Mouse (Mus musculus): Measurements from ENCODE around the gene Prrx2. TPM values are rescaled to one million over a fixed set of nuclear protein-coding genes. Genes with fewer than 3 reads are reported as not detected.

Prrx2 gene
- total and polyA plus RNA-seq, 2 experiments from 2014 or later, result 3.6 to 24.0 TPM

DNA sequence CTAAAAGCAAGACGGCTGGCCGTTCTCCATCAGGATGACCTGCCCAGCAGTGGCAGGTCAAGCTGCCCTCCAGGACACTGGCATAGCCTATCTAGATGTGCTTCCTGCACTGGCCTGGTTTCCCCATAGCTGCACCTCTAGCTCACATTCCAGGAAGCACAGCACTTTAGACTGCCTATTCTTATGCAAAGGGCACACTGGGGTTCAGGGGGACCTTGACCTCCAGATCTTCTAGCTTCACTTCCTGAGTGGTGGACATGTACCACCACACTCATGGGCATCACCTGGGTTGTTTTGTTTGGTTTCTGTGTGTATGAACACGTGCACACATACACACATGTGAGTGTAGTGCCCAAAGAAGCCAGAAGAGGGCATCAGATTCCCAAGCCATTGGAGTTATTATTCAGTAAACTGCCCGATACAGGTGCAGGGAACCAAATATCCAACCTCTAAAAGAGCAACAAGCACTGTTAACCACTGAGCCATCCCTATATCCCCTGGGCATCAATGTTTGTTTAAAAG lies 50.1 kb downstream of the Prrx2 start:
- no peaks in the 10 kb centered on the region for H3K36me3 ChIP-seq (replicated peaks; ENCODE audit: control insufficient read depth, insufficient read depth, low read length)
- 97% methylated on average over 4 of the region's 4 CpGs for WGBS
- ATAC-seq (ENCODE audit: insufficient read depth, low read depth), result no peak

DNA sequence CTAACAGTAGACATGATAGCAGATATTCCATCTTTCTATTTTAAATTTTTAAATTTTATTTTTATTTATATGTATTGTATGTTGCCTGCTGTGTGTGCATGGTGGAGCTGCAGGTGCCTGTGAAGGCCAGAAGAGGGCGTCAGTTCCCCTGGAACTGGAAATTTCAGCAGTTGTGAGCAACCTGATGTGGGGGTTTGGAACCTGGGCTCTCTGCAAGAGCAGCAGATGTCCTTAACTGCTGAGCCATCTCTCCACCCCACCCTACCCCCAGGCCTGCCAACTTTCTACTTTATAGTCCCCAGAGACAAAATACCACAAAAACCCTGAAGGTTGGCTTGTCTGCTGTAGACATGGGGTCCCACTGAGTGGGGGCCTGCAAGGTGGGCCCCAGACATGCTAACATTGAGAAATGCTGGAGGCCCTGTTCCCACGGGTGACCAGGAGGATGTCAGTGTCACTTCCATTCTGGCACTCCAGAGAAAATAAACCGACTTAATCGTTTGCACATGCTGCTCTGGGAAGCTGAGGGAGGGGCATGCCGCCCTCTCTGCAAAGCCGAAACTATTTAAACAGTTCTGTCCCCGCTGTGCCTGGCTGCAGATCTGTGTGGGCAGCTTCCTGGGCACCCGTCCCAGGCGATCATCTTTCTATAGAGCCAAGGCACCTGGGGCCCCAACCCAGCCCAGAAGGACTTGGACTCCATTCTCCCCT lies 50.8 kb downstream of the Prrx2 start:
- WGBS, result 37% methylated on average over 9 of the region's 9 CpGs
- DNase-seq (ENCODE audit: low spot score) (no peak), ATAC-seq (ENCODE audit: insufficient read depth, low read depth) (no peak)

More for the DNA sequence above, 50.1 kb downstream of the Prrx2 start:
- no peaks in the 10 kb centered on the region for H3K9me3 ChIP-seq (replicated peaks; ENCODE audit: control insufficient read depth, low read length)
- no peaks in the 10 kb centered on the region for H3K4me1 ChIP-seq (ENCODE audit: control insufficient read depth, insufficient read depth)
- H3K4me2 ChIP-seq (ENCODE audit: low read depth, low read length), result no peak overlapping the region
- DNase-seq (ENCODE audit: low spot score), result no peak
- TF ChIP-seq EP300 (IDR thresholded peaks at IDR 0.05; ENCODE audit: low read depth) (no peak), CTCF (IDR thresholded peaks at IDR 0.05; ENCODE audit: low read depth) (no peak)
- H3K27ac ChIP-seq (ENCODE audit: low read depth), result no peak overlapping the region
- H3K9ac ChIP-seq (replicated peaks; ENCODE audit: low read depth, low read length), result no peak overlapping the region
- H3K4me3 ChIP-seq (ENCODE audit: low read depth, low read length), result no peak overlapping the region
- no peaks in the 10 kb centered on the region for H3K27me3 ChIP-seq (ENCODE audit: control insufficient read depth, insufficient read depth, low read length)

DNA sequence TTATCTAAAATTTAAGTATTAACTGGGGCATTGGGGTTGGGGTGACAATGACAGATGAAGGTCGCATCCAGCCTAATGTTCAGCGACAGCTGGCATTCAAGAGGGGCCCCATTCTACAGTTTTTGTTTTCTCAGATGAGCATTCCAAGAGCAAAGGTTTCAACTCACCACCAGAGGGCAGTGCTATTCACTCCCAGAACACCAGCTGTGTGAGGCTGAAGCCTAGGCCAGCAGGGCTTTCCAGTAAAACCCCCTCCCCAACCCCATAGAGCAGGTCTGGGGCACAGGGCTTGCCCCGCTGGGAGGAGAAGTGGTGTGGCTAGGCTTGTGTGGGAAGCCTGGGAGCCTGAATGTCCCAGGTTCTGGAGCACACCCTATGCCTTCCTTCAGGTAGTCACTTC lies 56.2 kb downstream of the Prrx2 start:
- H3K36me3 ChIP-seq (replicated peaks; ENCODE audit: control insufficient read depth, insufficient read depth, low read length), result no peaks in the 10 kb centered on the region
- no peaks in the 10 kb centered on the region for H3K27me3 ChIP-seq (ENCODE audit: control insufficient read depth, insufficient read depth, low read length)
- H3K9ac ChIP-seq (replicated peaks; ENCODE audit: low read depth, low read length), result no peak overlapping the region
- H3K4me3 ChIP-seq (ENCODE audit: low read depth, low read length), result no peak overlapping the region
- TF ChIP-seq EP300 (IDR thresholded peaks at IDR 0.05; ENCODE audit: low read depth) (no peak), CTCF (IDR thresholded peaks at IDR 0.05; ENCODE audit: low read depth) (peak; percentile 85)
- H3K9me3 ChIP-seq (replicated peaks; ENCODE audit: control insufficient read depth, low read length), result no peaks in the 10 kb centered on the region
- DNase-seq (ENCODE audit: low spot score) (peak; percentile 72), ATAC-seq (ENCODE audit: insufficient read depth, low read depth) (peak; percentile 52)
- no peak overlapping the region for H3K27ac ChIP-seq (ENCODE audit: low read depth)
- WGBS, result 6% methylated on average over 3 of the region's 3 CpGs
- H3K4me2 ChIP-seq (ENCODE audit: low read depth, low read length), result no peak overlapping the region
- no peaks in the 10 kb centered on the region for H3K4me1 ChIP-seq (ENCODE audit: control insufficient read depth, insufficient read depth)

More for the DNA sequence above, 50.8 kb downstream of the Prrx2 start:
- H3K4me2 ChIP-seq (ENCODE audit: low read depth, low read length), result no peak overlapping the region
- H3K36me3 ChIP-seq (replicated peaks; ENCODE audit: control insufficient read depth, insufficient read depth, low read length), result no peaks in the 10 kb centered on the region
- H3K9ac ChIP-seq (replicated peaks; ENCODE audit: low read depth, low read length), result no peak overlapping the region
- no peaks in the 10 kb centered on the region for H3K4me1 ChIP-seq (ENCODE audit: control insufficient read depth, insufficient read depth)
- no peak for TF ChIP-seq CTCF (IDR thresholded peaks at IDR 0.05; ENCODE audit: low read depth)
- TF ChIP-seq EP300 (IDR thresholded peaks at IDR 0.05; ENCODE audit: low read depth), result no peak
- H3K27me3 ChIP-seq (ENCODE audit: control insufficient read depth, insufficient read depth, low read length), result no peaks in the 10 kb centered on the region
- H3K4me3 ChIP-seq (ENCODE audit: low read depth, low read length), result no peak overlapping the region
- no peak overlapping the region for H3K27ac ChIP-seq (ENCODE audit: low read depth)
- H3K9me3 ChIP-seq (replicated peaks; ENCODE audit: control insufficient read depth, low read length), result no peaks in the 10 kb centered on the region

DNA sequence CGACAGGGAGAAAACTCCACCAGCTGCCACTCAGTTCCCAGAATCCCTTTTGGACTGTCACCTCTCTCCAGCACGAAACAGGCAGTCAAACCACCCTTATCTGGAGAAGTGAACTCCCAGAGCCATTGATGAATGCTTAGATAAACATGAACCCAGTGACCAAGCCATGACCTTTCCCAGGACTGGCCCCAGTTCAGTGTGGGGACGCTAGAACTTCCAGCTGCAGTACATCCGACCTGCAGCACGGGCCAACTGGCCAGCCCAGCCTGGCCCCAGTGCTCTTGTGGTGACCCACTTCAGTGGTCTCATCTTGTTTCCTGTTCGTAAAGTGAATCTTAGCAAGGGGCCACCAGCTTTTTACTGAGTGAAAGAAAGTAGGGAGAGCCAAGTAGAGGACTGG lies 58.6 kb downstream of the Prrx2 start:
- H3K9me3 ChIP-seq (replicated peaks; ENCODE audit: control insufficient read depth, low read length), result no peaks in the 10 kb centered on the region
- no peaks in the 10 kb centered on the region for H3K4me1 ChIP-seq (ENCODE audit: control insufficient read depth, insufficient read depth)
- TF ChIP-seq CTCF (IDR thresholded peaks at IDR 0.05; ENCODE audit: low read depth) (no peak), EP300 (IDR thresholded peaks at IDR 0.05; ENCODE audit: low read depth) (no peak)
- no peak overlapping the region for H3K4me3 ChIP-seq (ENCODE audit: low read depth, low read length)
- no peaks in the 10 kb centered on the region for H3K36me3 ChIP-seq (replicated peaks; ENCODE audit: control insufficient read depth, insufficient read depth, low read length)
- no peak overlapping the region for H3K4me2 ChIP-seq (ENCODE audit: low read depth, low read length)
- no peak for ATAC-seq (ENCODE audit: insufficient read depth, low read depth)
- DNase-seq (ENCODE audit: low spot score), result no peak
- H3K27me3 ChIP-seq (ENCODE audit: control insufficient read depth, insufficient read depth, low read length), result no peaks in the 10 kb centered on the region
- 40% methylated on average over 6 of the region's 6 CpGs for WGBS
- H3K27ac ChIP-seq (ENCODE audit: low read depth), result no peak overlapping the region
- H3K9ac ChIP-seq (replicated peaks; ENCODE audit: low read depth, low read length), result no peak overlapping the region

DNA sequence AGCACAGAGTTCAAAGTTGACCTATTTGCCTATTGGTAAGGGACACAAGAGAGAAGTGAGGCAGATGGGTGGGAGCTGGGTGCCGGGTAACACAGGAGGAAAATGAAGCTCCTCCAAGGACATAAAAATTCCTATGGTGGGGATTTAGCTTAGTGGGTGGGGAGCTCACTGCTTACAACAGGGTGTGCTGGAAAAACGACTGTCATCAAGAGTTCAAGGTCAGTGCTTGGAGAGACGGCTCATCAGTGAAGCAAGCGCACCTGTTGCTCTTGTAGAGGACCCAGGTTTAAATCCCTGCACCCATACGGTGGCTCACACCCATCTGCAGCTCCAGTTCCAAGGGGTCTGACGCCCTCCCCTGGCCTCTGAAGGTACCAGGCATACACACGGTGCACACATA lies 59.2 kb downstream of the Prrx2 start:
- no peak overlapping the region for H3K27ac ChIP-seq (ENCODE audit: low read depth)
- ATAC-seq (ENCODE audit: insufficient read depth, low read depth) (no peak), DNase-seq (ENCODE audit: low spot score) (no peak)
- no peaks in the 10 kb centered on the region for H3K36me3 ChIP-seq (replicated peaks; ENCODE audit: control insufficient read depth, insufficient read depth, low read length)
- no peak overlapping the region for H3K4me3 ChIP-seq (ENCODE audit: low read depth, low read length)
- no peak overlapping the region for H3K9ac ChIP-seq (replicated peaks; ENCODE audit: low read depth, low read length)
- H3K4me2 ChIP-seq (ENCODE audit: low read depth, low read length), result no peak overlapping the region
- 85% methylated on average over 7 of the region's 7 CpGs for WGBS
- no peaks in the 10 kb centered on the region for H3K4me1 ChIP-seq (ENCODE audit: control insufficient read depth, insufficient read depth)
- no peaks in the 10 kb centered on the region for H3K27me3 ChIP-seq (ENCODE audit: control insufficient read depth, insufficient read depth, low read length)
- no peak for TF ChIP-seq EP300 (IDR thresholded peaks at IDR 0.05; ENCODE audit: low read depth)
- no peak for TF ChIP-seq CTCF (IDR thresholded peaks at IDR 0.05; ENCODE audit: low read depth)
- H3K9me3 ChIP-seq (replicated peaks; ENCODE audit: control insufficient read depth, low read length), result no peaks in the 10 kb centered on the region

All from heart, postnatal 0 days (tissue).